Mouse (Mus musculus) heart, adult 2 months (tissue): Measurements from ENCODE around the gene Epas1.

Experiments
- EP300 ChIP-seq: fragments of 200-500 bp; IDR thresholded peaks from 2 replicates; pipeline ENCODE4 v1.6.1; 2011; ENCODE audit warnings: low read depth, low read length, control low read depth; ENCODE audit not compliant: insufficient read depth
- POLR2A ChIP-seq: fragments of 200-500 bp; IDR thresholded peaks from 2 replicates; pipeline ENCODE4 v1.6.1; 2011; ENCODE audit warnings: mild to moderate bottlenecking, low read depth, low read length, control low read depth; ENCODE audit not compliant: insufficient read depth

GRCm38 (mm10) chr17:86765762-86766404 lies 12.4 kb downstream of the Epas1 start:
- TF ChIP-seq POLR2A (no peak), EP300 (no peak)
